Mouse (Mus musculus) bone marrow, adult 2 months (tissue): ENCODE data around the gene Ntmt1.

Experiments
- CTCF ChIP-seq: fragments of 200-500 bp; IDR thresholded peaks from 2 replicates; pipeline ENCODE4 v1.5.1; 2011; ENCODE audit warnings: low read length, control low read depth; ENCODE audit not compliant: control insufficient read depth, insufficient read depth
- POLR2A ChIP-seq: fragments of 200-500 bp; IDR thresholded peaks from 2 replicates; pipeline ENCODE4 v1.6.1; 2011; ENCODE audit warnings: low read depth, mild to moderate bottlenecking, control low read depth, low read length, borderline replicate concordance; ENCODE audit not compliant: control insufficient read depth

DNA sequence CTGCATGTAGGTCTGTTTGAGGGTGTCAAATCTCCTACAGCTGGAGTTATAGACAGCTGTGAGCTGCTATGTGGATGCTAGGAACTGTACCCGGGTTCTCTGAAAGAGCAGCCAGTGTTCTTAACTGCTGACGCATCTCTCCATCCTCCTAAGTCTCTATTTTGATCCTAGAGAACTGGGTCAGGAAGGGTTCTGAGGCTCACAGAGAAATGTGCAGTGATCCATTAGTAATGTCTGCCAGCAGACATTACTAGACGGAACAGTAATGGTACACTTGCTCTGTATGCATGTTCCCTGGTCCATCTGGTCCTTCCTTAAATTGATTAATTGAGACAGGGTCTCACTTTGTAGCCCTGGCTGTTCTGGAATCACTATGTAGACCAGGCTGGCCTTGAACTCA lies 8.2 kb upstream of the Ntmt1 start:
- TF ChIP-seq POLR2A (no peak), CTCF (no peak)
